Mouse (Mus musculus) hindbrain, postnatal 0 days (tissue): Measurements from ENCODE around the gene Dab2ip. TPM values are rescaled to one million over a fixed set of nuclear protein-coding genes. Genes with fewer than 3 reads are reported as not detected.

Experiments
- ATAC-seq: fragments of 200-750 bp; cut with Nextera tagmentation; 2 replicates; pipeline ENCODE4 v1.8.0; 2017; ENCODE audit warnings: mild to moderate bottlenecking, moderate TSS enrichment, moderate library complexity
- DNase-seq: peaks from one replicate; pipeline ENCODE4 v3.0.0-alpha.2; 2015; ENCODE audit warnings: low spot score
- H3K27ac ChIP-seq: fragments of 300-500 bp; sonication (generic); 2 replicates; pipeline ENCODE4 v1.5.1; 2014; ENCODE audit warnings: mild to moderate bottlenecking
- H3K27me3 ChIP-seq: fragments of 300-500 bp; sonication (generic); 2 replicates; pipeline ENCODE4 v1.6.1; 2014; ENCODE audit warnings: low read length, mixed read lengths; ENCODE audit not compliant: insufficient read depth
- H3K36me3 ChIP-seq: fragments of 300-500 bp; sonication (generic); 2 replicates; pipeline ENCODE4 v1.6.1; 2014; ENCODE audit warnings: low read length, mixed read lengths; ENCODE audit not compliant: insufficient read depth
- H3K4me1 ChIP-seq: fragments of 300-500 bp; sonication (generic); 2 replicates; pipeline ENCODE4 v1.6.1; 2014; ENCODE audit warnings: antibody characterized with exemption, low read length, mixed read lengths; ENCODE audit not compliant: insufficient read depth
- H3K4me2 ChIP-seq: fragments of 300-500 bp; sonication (generic); 2 replicates; pipeline ENCODE4 v1.6.1; 2014; ENCODE audit warnings: low read depth, mild to moderate bottlenecking, low read length, moderate library complexity, mixed read lengths
- H3K4me3 ChIP-seq: fragments of 300-500 bp; sonication (generic); 2 replicates; pipeline ENCODE4 v1.5.1; 2014; ENCODE audit warnings: low read length
- H3K9ac ChIP-seq: fragments of 300-500 bp; sonication (generic); replicated peaks from 2 replicates; pipeline ENCODE4 v1.6.1; 2014; ENCODE audit warnings: mild to moderate bottlenecking, low read length, moderate library complexity, mixed read lengths
- H3K9me3 ChIP-seq: fragments of 300-500 bp; sonication (generic); 2 replicates; pipeline ENCODE4 v1.6.1; 2016; ENCODE audit warnings: low read length, mixed read lengths
- CTCF ChIP-seq: IDR thresholded peaks from 2 replicates; pipeline ENCODE4 v1.5.1; 2016; ENCODE audit warnings: antibody characterized with exemption, control low read depth, low read depth
- WGBS: fragments of 180-500 bp; shearing (Covaris S2); extraction: QIAGEN DNeasy Blood & Tissue Kit; methylation state at CpG from one replicate; pipeline ENCODE4 v1.1.7; 2014; 5-methylcytosine and 5-hydroxymethylcytosine counted together
- polyA plus RNA-seq: library from polyadenylated mRNA; unstranded; fragments of >200 nt; fragmentation: Nextera tagmentation; extraction: Ambion mirVana; gene quantifications from 2 replicates; pipeline ENCODE4 v1.2.1, GENCODE M21; 2015
- total RNA-seq: library from RNA; depleted of rRNA; stranded (reverse); fragments of >200 nt; gene quantifications from 2 replicates; pipeline ENCODE4 v1.2.3, GENCODE M21; 2014

Gene Dab2ip
- total and polyA plus RNA-seq, 2 experiments from 2014 or later = 64.5 to 161 TPM

DNA sequence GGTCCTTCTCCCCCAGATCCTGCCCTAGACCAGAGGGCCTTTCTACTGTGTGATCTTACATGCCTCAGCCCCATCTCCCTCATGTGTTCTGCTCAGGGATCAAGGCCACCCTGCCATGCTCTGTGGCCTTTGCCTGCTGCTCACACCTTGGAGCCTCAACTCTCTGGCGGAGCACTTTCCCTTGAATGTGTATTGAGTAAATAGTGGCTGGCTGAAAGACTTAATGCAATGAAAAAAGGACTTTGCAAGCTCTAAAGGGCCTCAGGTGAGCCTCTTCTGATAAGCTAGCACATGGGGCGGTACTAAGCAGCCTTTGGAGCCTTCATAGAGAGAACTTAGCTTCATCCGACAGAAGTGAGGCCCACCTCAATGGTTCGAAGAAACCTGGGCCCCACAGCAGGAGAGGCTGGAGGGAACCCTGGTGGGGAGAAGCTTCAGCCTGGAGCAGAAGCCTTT lies 9.7 kb downstream of the Dab2ip start:
- Histone ChIP-seq H3K36me3 (no peaks in the 10 kb centered on the region), H3K27me3 (no peaks in the 10 kb centered on the region), H3K4me1 (peaks cover 6% of the 10 kb centered on the region; the same call in 1 of the 2 replicates), H3K9ac (no peak overlapping the region), H3K4me2 (no peak overlapping the region), H3K27ac (no peak overlapping the region), H3K4me3 (no peak overlapping the region), H3K9me3 (no peaks in the 10 kb centered on the region)
- ATAC-seq (no peak), DNase-seq (no peak)
- WGBS = 91% methylated on average over 4 of the region's 4 CpGs
- TF ChIP-seq CTCF = no peak

DNA sequence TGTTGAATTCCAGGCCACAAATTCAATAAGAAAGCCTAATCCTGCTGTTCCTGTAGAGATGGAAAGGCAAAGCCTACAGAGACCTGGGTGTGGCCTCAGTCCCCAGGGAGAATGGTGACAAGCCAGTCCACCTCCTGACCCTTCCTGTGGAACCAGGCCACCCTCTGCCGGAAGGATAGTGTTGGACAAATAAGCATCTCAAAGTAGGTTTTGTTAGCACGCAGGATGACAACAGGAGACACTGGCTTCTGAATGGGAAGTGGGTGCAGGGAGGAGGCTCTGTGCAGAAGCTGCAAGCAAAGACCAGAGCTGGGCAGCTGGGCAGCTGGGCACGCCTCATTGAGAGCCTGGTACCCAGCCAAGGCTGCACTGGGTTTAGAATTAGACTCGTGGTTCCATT lies 12.7 kb downstream of the Dab2ip start:
- DNase-seq (no peak), ATAC-seq (no peak)
- no peak for TF ChIP-seq CTCF
- Histone ChIP-seq H3K9ac (no peak overlapping the region), H3K27ac (no peak overlapping the region), H3K36me3 (no peaks in the 10 kb centered on the region), H3K27me3 (no peaks in the 10 kb centered on the region), H3K4me3 (no peak overlapping the region), H3K9me3 (no peaks in the 10 kb centered on the region), H3K4me2 (no peak overlapping the region), H3K4me1 (peaks cover 6% of the 10 kb centered on the region; the same call in 1 of the 2 replicates)
- 37% methylated on average over 4 of the region's 4 CpGs for WGBS

DNA sequence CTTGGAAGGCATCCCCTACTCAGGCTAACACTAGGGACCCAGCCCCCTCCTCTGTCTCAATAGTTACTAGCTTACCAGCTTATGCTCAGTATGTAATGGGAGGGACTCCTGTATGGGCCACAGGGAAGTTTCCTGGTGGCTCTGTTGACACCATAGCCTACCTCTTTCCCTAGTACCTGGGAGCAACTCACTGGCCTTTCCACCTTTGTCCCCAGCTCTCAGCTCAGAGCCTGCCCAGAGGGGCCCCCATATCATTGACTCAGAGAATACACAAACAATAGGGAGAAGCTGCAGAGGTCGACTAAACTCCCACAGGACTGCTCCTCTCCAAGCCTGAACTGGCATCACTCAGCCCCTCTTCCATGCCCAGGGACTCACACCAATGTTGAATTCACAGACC lies 16.6 kb downstream of the Dab2ip start:
- no peak for ATAC-seq

DNA sequence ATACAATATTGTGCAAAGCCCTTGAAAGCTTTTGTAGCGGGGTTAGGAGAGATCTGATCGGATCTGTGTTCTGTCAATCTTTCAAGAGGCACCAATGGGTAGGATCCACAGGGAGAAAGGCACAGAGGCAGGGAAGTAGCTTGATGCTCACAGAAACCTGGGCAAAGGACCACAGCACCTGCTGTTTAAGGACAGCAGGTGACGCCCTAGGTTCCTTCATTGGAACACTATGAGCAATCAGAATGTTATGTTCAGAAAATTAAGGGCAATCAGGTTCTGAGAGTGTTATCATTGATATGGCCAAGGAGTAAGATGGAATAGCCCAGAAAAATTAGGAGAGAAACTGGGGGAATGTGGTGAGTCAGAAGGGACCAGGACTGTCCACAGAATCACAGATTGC lies 18.6 kb downstream of the Dab2ip start:
- no peak for TF ChIP-seq CTCF
- Histone ChIP-seq H3K9ac (no peak overlapping the region), H3K36me3 (no peaks in the 10 kb centered on the region), H3K27ac (no peak overlapping the region), H3K4me3 (no peak overlapping the region), H3K9me3 (no peaks in the 10 kb centered on the region), H3K4me1 (peaks cover 4% of the 10 kb centered on the region; the same call in 1 of the 2 replicates), H3K27me3 (0 out of 2 replicates have a peak, but pooled peaks cover 4% of the 10 kb centered on the region), H3K4me2 (no peak overlapping the region)
- ATAC-seq (no peak), DNase-seq (no peak)
- WGBS = 87% methylated on average over 3 of the region's 3 CpGs

More for the DNA sequence above, 16.6 kb downstream of the Dab2ip start:
- WGBS = 32% methylated on average over 1 of the region's 1 CpGs
- no peaks in the 10 kb centered on the region for H3K27me3 ChIP-seq
- no peak for TF ChIP-seq CTCF
- no peak overlapping the region for H3K4me3 ChIP-seq
- DNase-seq = no peak
- no peak overlapping the region for H3K27ac ChIP-seq
- no peaks in the 10 kb centered on the region for H3K36me3 ChIP-seq
- no peak overlapping the region for H3K9ac ChIP-seq
- H3K9me3 ChIP-seq = no peaks in the 10 kb centered on the region
- H3K4me1 ChIP-seq = peaks cover 6% of the 10 kb centered on the region; the same call in 1 of the 2 replicates
- no peak overlapping the region for H3K4me2 ChIP-seq

DNA sequence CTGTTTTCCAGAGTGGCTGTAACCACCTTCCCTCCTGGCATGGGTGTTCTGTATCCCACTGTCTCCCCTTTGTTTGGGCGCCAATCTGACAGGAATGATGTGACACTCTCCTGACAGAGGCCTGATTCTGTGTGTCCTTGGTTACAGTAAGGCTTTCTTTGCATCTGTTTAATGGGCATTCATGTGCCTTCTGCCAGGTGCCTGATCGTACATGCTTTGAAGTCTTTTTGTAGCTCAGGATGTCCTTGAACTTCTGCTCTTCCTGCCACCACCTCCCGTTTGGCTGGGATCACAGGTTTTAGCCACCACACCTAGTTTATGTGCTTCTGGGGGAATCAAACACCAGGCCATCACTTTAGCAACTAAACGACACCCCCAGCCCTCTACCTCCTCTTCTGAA lies 22.0 kb downstream of the Dab2ip start:
- Histone ChIP-seq H3K9ac (no peak overlapping the region), H3K9me3 (no peaks in the 10 kb centered on the region), H3K4me2 (no peak overlapping the region), H3K36me3 (no peaks in the 10 kb centered on the region), H3K27me3 (peaks cover 13% of the 10 kb centered on the region; the same call in 1 of the 2 replicates), H3K4me1 (peaks cover 18% of the 10 kb centered on the region; the same call in 1 of the 2 replicates), H3K27ac (no peak overlapping the region), H3K4me3 (no peak overlapping the region)
- WGBS = 71% methylated on average over 4 of the region's 4 CpGs
- DNase-seq = no peak
- no peak for ATAC-seq
- no peak for TF ChIP-seq CTCF

DNA sequence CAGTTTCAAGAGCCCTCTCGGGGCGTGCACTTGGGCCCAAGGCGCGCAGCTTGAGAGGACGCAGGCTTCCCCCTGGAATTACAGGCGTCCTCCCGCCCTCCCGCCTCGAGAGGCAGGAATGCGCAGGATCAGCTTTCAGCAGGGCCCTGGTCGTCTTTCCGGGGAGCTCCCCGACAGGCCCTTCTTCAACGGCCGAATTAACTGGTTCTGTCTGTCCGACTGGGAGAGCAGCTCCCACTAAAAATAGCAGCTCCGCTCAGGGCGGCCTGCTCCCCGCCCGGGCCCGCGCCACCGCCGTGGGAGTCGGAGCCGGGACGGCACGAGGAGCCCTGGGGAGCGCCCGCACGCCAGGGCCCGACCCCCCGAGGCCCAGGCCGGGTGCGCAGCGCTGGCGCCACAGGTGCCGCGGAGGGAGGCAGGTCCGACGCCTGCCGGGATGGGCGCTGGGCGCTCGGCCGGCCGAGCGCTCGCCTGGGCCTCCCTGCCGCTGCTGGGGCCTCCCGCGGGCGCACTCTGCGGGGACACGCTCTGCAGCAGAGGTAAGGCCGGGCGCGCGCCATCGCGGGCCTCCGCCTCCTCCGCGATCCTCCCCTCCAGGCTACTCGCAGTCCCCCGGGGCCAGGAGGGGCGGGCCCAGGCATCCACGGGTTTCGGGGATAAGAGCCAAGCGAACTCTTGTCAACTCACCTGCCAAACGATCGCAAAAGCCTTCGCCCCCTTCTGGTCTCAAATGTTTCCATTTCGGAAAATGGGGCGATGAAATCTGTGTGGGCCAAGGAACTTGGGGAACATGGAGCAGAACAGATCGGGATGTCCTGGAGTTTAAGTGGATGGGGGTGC lies 23.7 kb downstream of the Dab2ip start:
- Histone ChIP-seq H3K27me3 (peaks cover 13% of the 10 kb centered on the region; the same call in 1 of the 2 replicates), H3K9ac (peak overlapping the region; percentile 51), H3K4me1 (peaks cover 18% of the 10 kb centered on the region; the same call in 1 of the 2 replicates), H3K4me3 (peak overlapping the region; percentile 42), H3K4me2 (peak overlapping the region; percentile 86), H3K27ac (peak overlapping the region; percentile 7; the same call in 1 of the 2 replicates), H3K36me3 (no peaks in the 10 kb centered on the region), H3K9me3 (no peaks in the 10 kb centered on the region)
- ATAC-seq (no peak), DNase-seq (no peak)
- TF ChIP-seq CTCF = 0 out of 2 replicates have a peak, but pooled peaks have one; percentile 27
- WGBS = 2% methylated on average over 71 of the region's 76 CpGs
